Comparison of ENCODE assay signal across 34 mouse cellular contexts in genomic region chr4:43931877-43932276, GRCm38 (mm10). TPM values are rescaled to one million over a fixed set of nuclear protein-coding genes. Genes with fewer than 3 reads are reported as not detected.
DNase-seq lines count a peak whose midpoint lies in the region; ATAC-seq and TF ChIP-seq lines count a peak whose summit lies in the region.
"Had no signal": no experiment of that assay in that cellular context is flagged by ENCODE, and none has a peak within 500 bp of the region (broad histone marks: within the 10 kb centered on the region; RNA-seq: fewer than 3 reads in every experiment).

No protein-coding gene starts in this region.

- no peak for ATAC-seq in heart, embryonic 13.5 days (ENCODE audit: extremely low read depth, insufficient number of reproducible peaks, low FRiP score, low TSS enrichment)
- peak; percentile 74 for ATAC-seq in megakaryocyte, adult 5-6 weeks (ENCODE audit: poor library complexity, severe bottlenecking)
- ATAC-seq: forebrain, embryonic 13.5 days; hindbrain, embryonic 16.5 days; intestine, embryonic 15.5 days had no signal

- no peak for DNase-seq in heart, adult 8-10 months (ENCODE audit: low spot score)
- DNase-seq in 3T3-L1 (ENCODE audit: low read depth, low spot score): peak; percentile 66
- DNase-seq in adipocyte (ENCODE audit: low spot score): peak; percentile 11
- DNase-seq in midbrain, embryonic 10.5 days (ENCODE audit: low spot score): no peak
- DNase-seq in thymus, adult 2 months: no peak
- DNase-seq: adrenal gland, postnatal 36 days; B cell, adult 2 months; cerebellum, adult 11 months; cerebellum, postnatal 36 days; gastrocnemius, postnatal 36 days; heart, postnatal 36 days; kidney, adult 8-10 months; kidney, postnatal 14 days; layer of hippocampus, postnatal 36 days; lung, postnatal 10 days; midbrain, embryonic 14.5 days had no signal

- H3K9ac ChIP-seq in heart, embryonic 13.5 days: no peak overlapping the region
- H3K9ac ChIP-seq: forebrain, embryonic 13.5 days; intestine, embryonic 15.5 days; liver, embryonic 14.5 days had no signal

- H3K4me2 ChIP-seq in heart, embryonic 13.5 days: no peak overlapping the region
- H3K4me2 ChIP-seq: forebrain, embryonic 13.5 days; intestine, embryonic 15.5 days had no signal

- peaks cover 78% of the 10 kb centered on the region for H3K36me3 ChIP-seq in heart, embryonic 13.5 days
- peaks cover 84% of the 10 kb centered on the region for H3K36me3 ChIP-seq in midbrain, embryonic 10.5 days
- no peaks in the 10 kb centered on the region for H3K36me3 ChIP-seq in thymus, adult 2 months (ENCODE audit: control insufficient read depth, insufficient read depth, low read length)
- H3K36me3 ChIP-seq: G1E had no signal

- no peaks in the 10 kb centered on the region for H3K9me3 ChIP-seq in heart, embryonic 13.5 days
- H3K9me3 ChIP-seq in midbrain, embryonic 10.5 days (replicated peaks): no peaks in the 10 kb centered on the region
- H3K9me3 ChIP-seq: forebrain, embryonic 13.5 days; G1E; heart, embryonic 10.5 days; intestine, embryonic 15.5 days had no signal

- H3K4me3 ChIP-seq in heart, embryonic 13.5 days: no peak overlapping the region
- no peak overlapping the region for H3K4me3 ChIP-seq in midbrain, embryonic 10.5 days
- no peak overlapping the region for H3K4me3 ChIP-seq in thymus, adult 2 months (ENCODE audit: control insufficient read depth, insufficient read depth, low read length)
- H3K4me3 ChIP-seq: forebrain, embryonic 13.5 days; heart, embryonic 10.5 days; intestine, embryonic 15.5 days had no signal

- 42% methylated on average over 4 of the region's 4 CpGs for WGBS in heart, embryonic 13.5 days
- 86% methylated on average over 4 of the region's 4 CpGs for WGBS in midbrain, embryonic 10.5 days
- WGBS in thymus, adult 2 months: 76% methylated on average over 4 of the region's 4 CpGs

- peaks cover 4% of the 10 kb centered on the region; the same call in 1 of the 2 replicates for H3K4me1 ChIP-seq in heart, embryonic 13.5 days
- H3K4me1 ChIP-seq in midbrain, embryonic 10.5 days: no peaks in the 10 kb centered on the region
- H3K4me1 ChIP-seq in thymus, adult 2 months (replicated peaks; ENCODE audit: control insufficient read depth, insufficient read depth, low read length): peaks cover 10% of the 10 kb centered on the region
- H3K4me1 ChIP-seq: forebrain, embryonic 13.5 days; intestine, embryonic 15.5 days had no signal

- 0 out of 2 replicates have a peak overlapping the region, but pooled peaks have one; percentile 12 for H3K27ac ChIP-seq in heart, embryonic 13.5 days (replicated peaks)
- H3K27ac ChIP-seq in midbrain, embryonic 10.5 days (replicated peaks): no peak overlapping the region
- H3K27ac ChIP-seq in thymus, adult 2 months (ENCODE audit: control insufficient read depth, insufficient read depth, low read length): no peak overlapping the region
- H3K27ac ChIP-seq: forebrain, embryonic 13.5 days; heart, embryonic 10.5 days; intestine, embryonic 15.5 days; liver, embryonic 14.5 days had no signal

- no peaks in the 10 kb centered on the region for H3K27me3 ChIP-seq in heart, embryonic 13.5 days (replicated peaks)
- H3K27me3 ChIP-seq in midbrain, embryonic 10.5 days (ENCODE audit: low read depth, poor library complexity, severe bottlenecking): no peaks in the 10 kb centered on the region
- H3K27me3 ChIP-seq in thymus, adult 2 months (ENCODE audit: control insufficient read depth, insufficient read depth, low read length): no peaks in the 10 kb centered on the region
- H3K27me3 ChIP-seq: CH12.LX; forebrain, embryonic 13.5 days; intestine, embryonic 15.5 days had no signal

- TF ChIP-seq CTCF in thymus, adult 2 months (IDR thresholded peaks at IDR 0.05; ENCODE audit: borderline replicate concordance, control insufficient read depth, extremely low read depth, insufficient read depth, low read length, poor library complexity): no peak

- TF ChIP-seq POLR2A in thymus, adult 2 months (IDR thresholded peaks at IDR 0.05; ENCODE audit: control insufficient read depth, extremely low read depth, insufficient read depth, low read length, poor library complexity): no peak

RNA-seq across cellular contexts. Expression of gene Glipr2, which starts 25.3 kb away (rescaled TPM):
- polyA plus RNA-seq in heart, embryonic 13.5 days (2015; fragmentation: Nextera tagmentation; extraction: Ambion mirVana): 63.2 and 72.4 TPM in 2 replicates
- 1 to 10 TPM; 2.3 to 5.2 (median 2.8) TPM for total RNA-seq in heart, adult 8-10 months (2022)
- 147 and 149 TPM in 2 replicates for total RNA-seq in megakaryocyte, adult 5-6 weeks (2015)
- total RNA-seq in megakaryocyte, adult 5-6 weeks (2017): 224 and 228 TPM in 2 replicates
- 69.2 and 82.3 TPM in 2 replicates for polyA plus RNA-seq in midbrain, embryonic 10.5 days (2016; fragmentation: Nextera tagmentation; extraction: Ambion mirVana)
- polyA plus RNA-seq in thymus, adult 2 months (2012; rRNA removed): 20.6 and 23.4 TPM in 2 replicates

RNA-seq across cellular contexts. Expression of gene Ccin, which starts 51.4 kb away (rescaled TPM):
- polyA plus RNA-seq in heart, embryonic 13.5 days (2015; fragmentation: Nextera tagmentation; extraction: Ambion mirVana): not detected in 2 replicates
- not detected for total RNA-seq in heart, adult 8-10 months (2022)
- total RNA-seq in megakaryocyte, adult 5-6 weeks (2015): 0.09 TPM in 1 of 2 replicates, not detected in the other
- 0.26 and 0.37 TPM in 2 replicates for total RNA-seq in megakaryocyte, adult 5-6 weeks (2017)
- polyA plus RNA-seq in midbrain, embryonic 10.5 days (2016; fragmentation: Nextera tagmentation; extraction: Ambion mirVana): not detected in 2 replicates
- 0.11 and 0.32 TPM in 2 replicates for polyA plus RNA-seq in thymus, adult 2 months (2012; rRNA removed)
- total RNA-seq: adrenal gland, postnatal 36 days; CH12.LX; G1E; gastrocnemius, adult 18-20 months; gastrocnemius, postnatal 36 days; layer of hippocampus, adult 18-20 months; layer of hippocampus, postnatal 36 days; left cerebral cortex, postnatal 10 days had no signal
- polyA plus RNA-seq: embryonic facial prominence, embryonic 14.5 days; forebrain, embryonic 13.5 days; G1E; heart, embryonic 10.5 days; hindbrain, embryonic 16.5 days; intestine, embryonic 15.5 days; limb, embryonic 11.5 days; midbrain, embryonic 14.5 days; neural tube, embryonic 11.5 days; small intestine, adult 2 months; stomach, embryonic 16.5 days; thymus, postnatal 0 days had no signal

RNA-seq across cellular contexts. Expression of gene Reck, which starts 56.5 kb away (rescaled TPM):
- polyA plus RNA-seq in heart, embryonic 13.5 days (2015; fragmentation: Nextera tagmentation; extraction: Ambion mirVana): 9.7 and 13.4 TPM in 2 replicates
- 1 to 10 TPM; 4.4 to 5.7 (median 5.2) TPM for total RNA-seq in heart, adult 8-10 months (2022)
- 2.2 and 6.8 TPM in 2 replicates for total RNA-seq in megakaryocyte, adult 5-6 weeks (2015)
- 1.2 and 10.2 TPM in 2 replicates for total RNA-seq in megakaryocyte, adult 5-6 weeks (2017)
- 8.7 and 10.0 TPM in 2 replicates for polyA plus RNA-seq in midbrain, embryonic 10.5 days (2016; fragmentation: Nextera tagmentation; extraction: Ambion mirVana)
- 2.8 and 3.3 TPM in 2 replicates for polyA plus RNA-seq in thymus, adult 2 months (2012; rRNA removed)

Comparison
In these comparisons a context has a peak if more than half of its experiments do, and no peak if none do; other contexts are left out.
1. DNase-seq: peak in 3T3-L1 (single experiment) and adipocyte (single experiment); none in heart, adult 8-10 months (single experiment), midbrain, embryonic 10.5 days (single experiment) and thymus, adult 2 months (single experiment).